ENCODE assay signal across 20 mouse cellular contexts in the genomic region with DNA sequence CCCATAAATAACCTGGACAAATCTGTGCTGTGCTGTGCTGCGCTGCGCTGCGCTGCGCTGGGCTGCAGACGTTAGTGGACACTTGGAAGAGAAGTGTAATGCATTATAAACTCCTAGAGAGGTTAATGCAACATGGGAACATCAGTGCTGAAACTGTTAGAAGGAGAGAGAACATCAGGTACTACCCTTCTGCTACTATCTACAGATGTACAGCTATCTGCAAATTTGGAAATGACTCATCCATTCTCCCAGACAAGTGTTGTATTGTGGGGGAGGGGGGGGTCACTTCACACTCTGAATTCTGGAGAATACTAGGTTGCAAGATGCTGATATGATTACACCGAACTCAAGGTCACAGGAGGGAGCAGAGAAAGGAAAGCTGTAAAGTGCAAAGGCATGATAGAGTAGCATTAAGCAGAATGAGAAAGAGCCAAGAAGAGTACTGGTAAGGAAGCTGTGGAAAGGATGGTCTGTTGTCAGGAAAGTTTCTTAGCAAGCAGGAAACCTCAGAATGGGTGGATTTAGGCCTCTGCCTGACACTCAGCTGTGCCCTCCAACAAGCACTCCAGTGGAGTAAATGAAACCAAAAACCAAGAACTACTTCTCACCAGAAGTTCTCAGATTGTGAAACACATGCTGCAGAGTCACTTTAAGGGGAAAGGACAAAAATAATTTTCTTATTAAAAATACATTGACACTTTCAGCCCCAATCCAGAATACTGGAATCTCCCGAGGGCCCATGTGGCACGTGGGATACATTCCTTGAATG.
DNase-seq lines count a peak whose midpoint lies in the region; TF ChIP-seq lines count a peak whose summit lies in the region.
"Had no signal": no experiment of that assay in that cellular context is flagged by ENCODE, and none has a peak within 500 bp of the region (broad histone marks: within the 10 kb centered on the region; RNA-seq: fewer than 3 reads in every experiment).

No protein-coding gene starts in this region.

- 0 out of 2 replicates have a peak overlapping the region, but pooled peaks have one; percentile 59 for H3K27ac ChIP-seq in cortical plate, adult 2 months (ENCODE audit: insufficient read depth, low read length)
- no peak overlapping the region for H3K27ac ChIP-seq in hindbrain, embryonic 10.5 days
- H3K27ac ChIP-seq: heart, adult 2 months; hindbrain, postnatal 0 days; liver, embryonic 14.5 days; lung, embryonic 15.5 days; midbrain, embryonic 15.5 days; neural tube, embryonic 13.5 days had no signal

- peaks cover 7% of the 10 kb centered on the region for H3K4me1 ChIP-seq in cortical plate, adult 2 months (ENCODE audit: control insufficient read depth, insufficient read depth, low read length)
- H3K4me1 ChIP-seq in hindbrain, embryonic 10.5 days (replicated peaks): peaks cover 11% of the 10 kb centered on the region

- intact Hi-C loops in heart, postnatal 36 days (cut with DNase I): no loop called here

- H3K27me3 ChIP-seq in hindbrain, embryonic 10.5 days (ENCODE audit: insufficient read depth, poor library complexity, severe bottlenecking): peaks cover 31% of the 10 kb centered on the region
- H3K27me3 ChIP-seq: midbrain, embryonic 15.5 days had no signal

- no peak for TF ChIP-seq CTCF in cortical plate, adult 2 months (IDR thresholded peaks at IDR 0.05; ENCODE audit: extremely low read depth, insufficient read depth, low read length)

- TF ChIP-seq POLR2A in cortical plate, adult 2 months (IDR thresholded peaks at IDR 0.05; ENCODE audit: extremely low read depth, insufficient read depth, low read length): no peak

- H3K36me3 ChIP-seq in hindbrain, embryonic 10.5 days: no peaks in the 10 kb centered on the region
- H3K36me3 ChIP-seq: lung, embryonic 15.5 days; midbrain, embryonic 15.5 days; neural tube, embryonic 13.5 days had no signal

- DNase-seq in heart, adult 18-20 months: peak; percentile 3 to 19
- no peak for DNase-seq in heart, postnatal 36 days
- DNase-seq in lung, postnatal 36 days: peak; percentile 16
- DNase-seq in lung, postnatal 10 days: no peak
- DNase-seq in left cerebral cortex, adult 8-10 months (ENCODE audit: low spot score in 2 of 2): no peak
- no peak for DNase-seq in hindbrain, embryonic 10.5 days (ENCODE audit: low spot score)
- DNase-seq: adrenal gland, postnatal 36 days; cerebellum, adult 11-12 months; cerebellum, postnatal 14 days; gastrocnemius, postnatal 10 days; kidney, adult 9 months; kidney, postnatal 14 days; thymus, postnatal 14 days had no signal

- WGBS in hindbrain, embryonic 10.5 days: 91% methylated on average over 8 of the region's 8 CpGs

- no peaks in the 10 kb centered on the region for H3K9me3 ChIP-seq in hindbrain, embryonic 10.5 days
- H3K9me3 ChIP-seq: lung, embryonic 15.5 days; midbrain, embryonic 15.5 days; neural tube, embryonic 13.5 days had no signal

- H3K4me3 ChIP-seq in cortical plate, adult 2 months (ENCODE audit: insufficient read depth, low read length): no peak overlapping the region
- H3K4me3 ChIP-seq in hindbrain, embryonic 10.5 days: no peak overlapping the region
- H3K4me3 ChIP-seq: heart, adult 2 months; lung, embryonic 15.5 days; midbrain, embryonic 15.5 days; neural tube, embryonic 13.5 days had no signal

Comparison
In these comparisons a context has a peak if more than half of its experiments do, and no peak if none do; other contexts are left out.
1. DNase-seq: peak in heart, adult 18-20 months (2 of 2) and lung, postnatal 36 days (single experiment); none in heart, postnatal 36 days (0 of 2), lung, postnatal 10 days (single experiment), left cerebral cortex, adult 8-10 months (0 of 2) and hindbrain, embryonic 10.5 days (single experiment).